Mouse (Mus musculus) erythroblast, adult 5-6 weeks (primary cell): ENCODE data around the gene Heg1. TPM values are rescaled to one million over a fixed set of nuclear protein-coding genes. Genes with fewer than 3 reads are reported as not detected.

ENCODE experiments used
- ATAC-seq: replicated peaks from 2 replicates; pipeline ENCODE4 v1.8.0; 2016; ENCODE audit warnings: moderate number of reproducible peaks, mild to moderate bottlenecking, moderate TSS enrichment, inconsistent platforms; ENCODE audit not compliant: poor library complexity, low FRiP score, severe bottlenecking
- total RNA-seq, 2 experiments: library from RNA; stranded (forward) in 1 of 2; stranded (reverse) in 1 of 2; fragments of 150-400 nt in 1 of 2; fragments of 200-764, 138-1000 nt in 1 of 2; gene quantifications; 2 replicates each; pipeline versions ENCODE4 v1.2.3 to v1.2.4; 2015 to 2017; ENCODE audit warnings: low replicate concordance in 2 of 2

Heg1 gene
- total RNA-seq, 2 experiments from 2014 or later: 3.7 to 6.4 TPM

- ATAC-seq: no peak
Observed at GRCm38 (mm10) chr16:33793846-33794791, 109.9 kb downstream of the Heg1 start, which contains the start of gene Muc13. Gene Muc13 (plus strand): TSS chr16:33794037.

- ATAC-seq: no peak
Observed at GRCm38 (mm10) chr16:33795106-33795505, 110.9 kb downstream of the Heg1 start.

- no peak for ATAC-seq
Observed at GRCm38 (mm10) chr16:33795887-33796286, 111.7 kb downstream of the Heg1 start.

- no peak for ATAC-seq
Observed at GRCm38 (mm10) chr16:33796756-33797155, 112.6 kb downstream of the Heg1 start.

GRCm38 (mm10) chr16:33797860-33798259 lies 113.7 kb downstream of the Heg1 start:
- ATAC-seq: no peak

- ATAC-seq: no peak
Observed at GRCm38 (mm10) chr16:33810002-33810401, 125.8 kb downstream of the Heg1 start.

- ATAC-seq: no peak
Observed at GRCm38 (mm10) chr16:33818413-33819165, 134.4 kb downstream of the Heg1 start.

GRCm38 (mm10) chr16:33820269-33821178 lies 136.4 kb downstream of the Heg1 start:
- no peak for ATAC-seq

Other genes starting within 250 kb of the Heg1 start
- gene Slc12a8, start 167.0 kb upstream of the Heg1 start, total RNA-seq (2015; ENCODE audit: low replicate concordance): not detected in 2 replicates
- gene Slc12a8, start 167.0 kb upstream of the Heg1 start, total RNA-seq (2017; ENCODE audit: low replicate concordance): not detected in 2 replicates
- 7.9 and 9.2 TPM in 2 replicates for gene Muc13, start 109.7 kb downstream of the Heg1 start, total RNA-seq (2015; ENCODE audit: low replicate concordance)
- gene Muc13, start 109.7 kb downstream of the Heg1 start, total RNA-seq (2017; ENCODE audit: low replicate concordance): 4.4 and 6.6 TPM in 2 replicates
- gene Itgb5, start 145.3 kb downstream of the Heg1 start, total RNA-seq (2015; ENCODE audit: low replicate concordance): 4.6 and 25.6 TPM in 2 replicates
- 2.2 and 8.2 TPM in 2 replicates for gene Itgb5, start 145.3 kb downstream of the Heg1 start, total RNA-seq (2017; ENCODE audit: low replicate concordance)